Mouse (Mus musculus) MEL (cell line): ENCODE measurements around the gene Zfyve9. TPM values are rescaled to one million over a fixed set of nuclear protein-coding genes. Genes with fewer than 3 reads are reported as not detected.

Experiments
- DNase-seq: peaks from one replicate; pipeline ENCODE4 v3.0.0; 2011; ENCODE audit warnings: low read depth, low spot score
- H3K27ac ChIP-seq: 2 replicates; pipeline ENCODE4 v1.5.1; 2012; ENCODE audit warnings: low read depth, mild to moderate bottlenecking, control low read depth, low read length, moderate library complexity; ENCODE audit not compliant: control insufficient read depth
- H3K27me3 ChIP-seq, 2 experiments: fragments of 150-350 bp in 1 of 2; sonication (generic) in 1 of 2; 2 replicates each; pipeline ENCODE4 v1.6.1; 2012; ENCODE audit warnings: low read length in 2 of 2, mild to moderate bottlenecking in 2 of 2, improper control_type of control experiment in 1 of 2, moderate library complexity in 1 of 2; ENCODE audit not compliant: insufficient read depth in 2 of 2, control insufficient read depth in 1 of 2
- H3K36me3 ChIP-seq, 2 experiments: 2 replicates each; pipeline ENCODE4 v1.6.1; 2012 to 2014; ENCODE audit warnings: low read length in 2 of 2, improper control_type of control experiment in 1 of 2, inconsistent platforms in 1 of 2, mild to moderate bottlenecking in 1 of 2; ENCODE audit not compliant: insufficient read depth in 2 of 2, control insufficient read depth in 1 of 2
- H3K4me1 ChIP-seq, 2 experiments: fragments of 150-350 bp in 1 of 2; sonication (generic) in 1 of 2; 2 replicates each; pipeline ENCODE4 v1.6.1; 2012; ENCODE audit warnings: low read length in 2 of 2, improper control_type of control experiment in 1 of 2, mild to moderate bottlenecking in 1 of 2; ENCODE audit not compliant: insufficient read depth in 2 of 2, control insufficient read depth in 1 of 2
- H3K4me3 ChIP-seq, 2 experiments: fragments of 150-350 bp in 1 of 2; sonication (generic) in 1 of 2; 2 replicates each; pipeline ENCODE4 v1.5.1; 2012; ENCODE audit warnings: low read depth in 2 of 2, low read length in 2 of 2, mild to moderate bottlenecking in 2 of 2, moderate library complexity in 2 of 2, control low read depth in 1 of 2, improper control_type of control experiment in 1 of 2; ENCODE audit not compliant: control insufficient read depth in 1 of 2, insufficient read depth in 1 of 2
- H3K79me2 ChIP-seq: 2 replicates; pipeline ENCODE4 v1.6.1; 2012; ENCODE audit warnings: mild to moderate bottlenecking, low read length, moderate library complexity; ENCODE audit not compliant: control insufficient read depth, poor library complexity, insufficient read depth
- H3K9ac ChIP-seq: 2 replicates; pipeline ENCODE4 v1.6.1; 2012; ENCODE audit warnings: low read depth, mild to moderate bottlenecking, control low read depth, low read length, moderate library complexity; ENCODE audit not compliant: control insufficient read depth, poor library complexity, severe bottlenecking
- H3K9me3 ChIP-seq: fragments of 150-350 bp; sonication (generic); replicated peaks from 2 replicates; pipeline ENCODE4 v1.6.1; 2012; ENCODE audit warnings: mild to moderate bottlenecking, low read length, improper control_type of control experiment, moderate library complexity; ENCODE audit not compliant: insufficient read depth
- E2F4 ChIP-seq: IDR thresholded peaks from 2 replicates; pipeline ENCODE4 v1.6.1; 2011; ENCODE audit warnings: low read depth, low read length, improper control_type of control experiment, borderline replicate concordance
- ELF1 ChIP-seq: IDR thresholded peaks from 2 replicates; pipeline ENCODE4 v1.6.1; 2014; ENCODE audit warnings: low read depth, mild to moderate bottlenecking, inconsistent platforms, low read length, improper control_type of control experiment, moderate library complexity
- ETS1 ChIP-seq: IDR thresholded peaks from 2 replicates; pipeline ENCODE4 v1.6.1; 2012; ENCODE audit warnings: low read depth, mild to moderate bottlenecking, inconsistent platforms, low read length, improper control_type of control experiment, moderate library complexity
- GATA1 ChIP-seq: IDR thresholded peaks from 2 replicates; pipeline ENCODE4 v1.6.1; 2011; ENCODE audit warnings: low read depth, low read length, improper control_type of control experiment
- JUND ChIP-seq: IDR thresholded peaks from 2 replicates; pipeline ENCODE4 v1.6.1; 2011; ENCODE audit warnings: low read depth, mild to moderate bottlenecking, improper control_type of control experiment, low read length
- KAT2A ChIP-seq: conservative IDR thresholded peaks from 2 replicates; pipeline ENCODE4 v1.6.1; 2012; ENCODE audit warnings: low read depth, low read length, improper control_type of control experiment, inconsistent platforms
- MAX ChIP-seq: IDR thresholded peaks from 2 replicates; pipeline ENCODE4 v1.6.1; 2011; ENCODE audit warnings: low read length, improper control_type of control experiment
- MEF2A ChIP-seq: IDR thresholded peaks from 2 replicates; pipeline ENCODE4 v1.6.1; 2014; ENCODE audit warnings: low read depth, mild to moderate bottlenecking, inconsistent platforms, low read length, improper control_type of control experiment; ENCODE audit not compliant: poor library complexity, insufficient replicate concordance, severe bottlenecking; ENCODE audit errors: extremely low read depth
- MYB ChIP-seq: IDR thresholded peaks from 2 replicates; pipeline ENCODE4 v1.6.1; 2011; ENCODE audit warnings: mild to moderate bottlenecking, low read depth, low read length, improper control_type of control experiment
- MYC ChIP-seq: IDR thresholded peaks from 2 replicates; pipeline ENCODE4 v1.6.1; 2011; ENCODE audit warnings: low read depth, mild to moderate bottlenecking, low read length, improper control_type of control experiment, moderate library complexity
- POLR2AphosphoS5 ChIP-seq: IDR thresholded peaks from 2 replicates; pipeline ENCODE4 v1.6.1; 2012; ENCODE audit warnings: low read depth, borderline replicate concordance, mild to moderate bottlenecking, inconsistent platforms, low read length, moderate library complexity, mixed read lengths
- RCOR1 ChIP-seq: IDR thresholded peaks from 2 replicates; pipeline ENCODE4 v1.6.1; 2012; ENCODE audit warnings: low read depth, mild to moderate bottlenecking, inconsistent platforms, low read length, improper control_type of control experiment
- UBTF ChIP-seq: IDR thresholded peaks from 2 replicates; pipeline ENCODE4 v1.6.1; 2012; ENCODE audit warnings: low read depth, mild to moderate bottlenecking, inconsistent platforms, low read length, improper control_type of control experiment, moderate library complexity, borderline replicate concordance; ENCODE audit not compliant: insufficient read depth
- USF1 ChIP-seq: IDR thresholded peaks from 2 replicates; pipeline ENCODE4 v1.6.1; 2014; ENCODE audit warnings: low read depth, mild to moderate bottlenecking, inconsistent platforms, low read length, improper control_type of control experiment, moderate library complexity
- USF2 ChIP-seq, 2 experiments: IDR thresholded peaks; 2 replicates each; pipeline ENCODE4 v1.6.1; 2011 to 2012; ENCODE audit warnings: improper control_type of control experiment in 2 of 2, low read length in 2 of 2, borderline replicate concordance in 1 of 2, inconsistent platforms in 1 of 2, low read depth in 1 of 2, mild to moderate bottlenecking in 1 of 2; ENCODE audit not compliant: insufficient read depth in 1 of 2
- ZC3H11A ChIP-seq: IDR thresholded peaks from 2 replicates; pipeline ENCODE4 v1.6.1; 2012; ENCODE audit warnings: low read depth, mild to moderate bottlenecking, inconsistent platforms, low read length, improper control_type of control experiment
- ZKSCAN1 ChIP-seq: IDR thresholded peaks from 2 replicates; pipeline ENCODE4 v1.6.1; 2012; ENCODE audit warnings: low read depth, mild to moderate bottlenecking, inconsistent platforms, low read length, improper control_type of control experiment, moderate library complexity
- ZNF384 ChIP-seq: IDR thresholded peaks from 2 replicates; pipeline ENCODE4 v1.6.1; 2012; ENCODE audit warnings: low read depth, mild to moderate bottlenecking, inconsistent platforms, low read length, improper control_type of control experiment
- polyA plus RNA-seq, 2 experiments: library from polyadenylated mRNA; stranded (reverse) in 1 of 2; unstranded in 1 of 2; fragments of >175 nt in 1 of 2; fragments of >200 nt in 1 of 2; gene quantifications; 2 replicates each; pipeline versions ENCODE4 v1.2.1 to v1.2.4; 2012; ENCODE audit warnings: low replicate concordance in 2 of 2, low read depth in 1 of 2; ENCODE audit not compliant: insufficient read length in 2 of 2, insufficient read depth in 1 of 2, missing spikeins in 1 of 2
- total RNA-seq: library from RNA; depleted of rRNA; stranded (reverse); fragments of 300-350 nt; gene quantifications from 2 replicates; pipeline ENCODE4 v1.2.3, GENCODE M21; 2012

Gene Zfyve9
- total and polyA plus RNA-seq, 3 experiments: 0.14 TPM; not detected in 2

GRCm38 (mm10) chr4:108719349-108719748 lies 61.2 kb downstream of the Zfyve9 start, which contains the start of gene 3110021N24Rik:
Gene 3110021N24Rik, plus strand, starts transcription at chr4:108719649.
- no peak within 1 kb of the TSS for H3K27ac ChIP-seq
- no peak within 1 kb of the TSS for H3K4me3 ChIP-seq
- H3K4me1 ChIP-seq: no peaks in the 10 kb centered on the region
- DNase-seq: no peak
- TF ChIP-seq GATA1 (no peak), MYB (no peak), ZNF384 (no peak), JUND (no peak), MYC (no peak), MEF2A (no peak), POLR2AphosphoS5 (no peak), ELF1 (no peak), MAX (no peak), USF1 (no peak), ZC3H11A (no peak), ZKSCAN1 (no peak), USF2 (IDR thresholded peaks at IDR 0.05; ENCODE audit: borderline replicate concordance in 1 of 2, insufficient read depth in 1 of 2, low read depth in 1 of 2, low read length in 2 of 2) (no peak), UBTF (no peak), KAT2A (no peak), ETS1 (no peak), E2F4 (no peak)
- no peak within 1 kb of the TSS for H3K9ac ChIP-seq
- no peaks in the 10 kb centered on the region for H3K9me3 ChIP-seq
- H3K36me3 ChIP-seq: no peaks in the 10 kb centered on the region
- no peaks in the 10 kb centered on the region for H3K79me2 ChIP-seq
- peaks cover 10 to 22% of the 10 kb centered on the region in 2 experiments for H3K27me3 ChIP-seq

- H3K4me3 ChIP-seq: no peak overlapping the region
- H3K9me3 ChIP-seq: no peaks in the 10 kb centered on the region
- DNase-seq: no peak
- TF ChIP-seq UBTF (no peak), RCOR1 (no peak)
- peaks cover 5 to 17% of the 10 kb centered on the region in 2 experiments for H3K27me3 ChIP-seq
- no peak overlapping the region for H3K9ac ChIP-seq
- no peak overlapping the region for H3K27ac ChIP-seq
- H3K79me2 ChIP-seq: no peaks in the 10 kb centered on the region
- H3K4me1 ChIP-seq: no peaks in the 10 kb centered on the region
- H3K36me3 ChIP-seq: no peaks in the 10 kb centered on the region
These were observed 72.4 kb downstream of the Zfyve9 start for GRCm38 (mm10) chr4:108708209-108708608.
